Mouse (Mus musculus) hindbrain, embryonic 13.5 days (tissue): Measurements from ENCODE around the gene Snrnp70. TPM values are rescaled to one million over a fixed set of nuclear protein-coding genes. Genes with fewer than 3 reads are reported as not detected.
A peak's percentile ranks its signal among the peaks of the same experiment; 100 is the strongest.

ENCODE experiments used
- ATAC-seq: fragments of 200-750 bp; cut with Nextera tagmentation; 2 replicates; pipeline ENCODE4 v1.8.0; 2017; ENCODE audit warnings: moderate TSS enrichment; ENCODE audit not compliant: low FRiP score
- H3K27ac ChIP-seq: fragments of 300-500 bp; sonication (generic); 2 replicates; pipeline ENCODE4 v1.5.1; 2015; ENCODE audit warnings: inconsistent platforms, mild to moderate bottlenecking, moderate library complexity
- H3K27me3 ChIP-seq: fragments of 300-500 bp; sonication (generic); 2 replicates; pipeline ENCODE4 v1.6.1; 2015; ENCODE audit warnings: mild to moderate bottlenecking, inconsistent platforms
- H3K36me3 ChIP-seq: fragments of 300-500 bp; sonication (generic); 2 replicates; pipeline ENCODE4 v1.6.1; 2015; ENCODE audit warnings: mild to moderate bottlenecking, inconsistent platforms
- H3K4me1 ChIP-seq: fragments of 300-500 bp; sonication (generic); replicated peaks from 2 replicates; pipeline ENCODE4 v1.6.1; 2015; ENCODE audit warnings: inconsistent platforms
- H3K4me2 ChIP-seq: fragments of 300-500 bp; sonication (generic); 2 replicates; pipeline ENCODE4 v1.6.1; 2015; ENCODE audit warnings: inconsistent platforms, mild to moderate bottlenecking, moderate library complexity
- H3K4me3 ChIP-seq: fragments of 300-500 bp; sonication (generic); 2 replicates; pipeline ENCODE4 v1.5.1; 2015; ENCODE audit warnings: mild to moderate bottlenecking, inconsistent platforms
- H3K9ac ChIP-seq: fragments of 300-500 bp; sonication (generic); 2 replicates; pipeline ENCODE4 v1.6.1; 2015; ENCODE audit warnings: mild to moderate bottlenecking, inconsistent platforms
- H3K9me3 ChIP-seq: fragments of 300-500 bp; sonication (generic); 2 replicates; pipeline ENCODE4 v1.6.1; 2016; ENCODE audit warnings: inconsistent platforms
- WGBS: fragments of 180-500 bp; shearing (Covaris S2); methylation state at CpG from one replicate; pipeline ENCODE4 v1.1.7; 2015; 5-methylcytosine and 5-hydroxymethylcytosine counted together
- polyA plus RNA-seq: library from polyadenylated mRNA; unstranded; fragments of >200 nt; fragmentation: Nextera tagmentation; extraction: Ambion mirVana; gene quantifications from 2 replicates; pipeline ENCODE4 v1.2.1, GENCODE M21; 2015

Snrnp70 gene
- 205 and 215 TPM in 2 replicates for polyA plus RNA-seq

- H3K36me3 ChIP-seq = peaks cover 19% of the 10 kb centered on the region
- under 1% methylated on average over 60 of the region's 60 CpGs for WGBS
- ATAC-seq = peak; percentile 97
- peak within 1 kb of the TSS; percentile 99 for H3K4me2 ChIP-seq
- H3K27ac ChIP-seq = peak within 1 kb of the TSS; percentile 98
- no peaks in the 10 kb centered on the region for H3K27me3 ChIP-seq
- no peaks in the 10 kb centered on the region for H3K9me3 ChIP-seq
- peak within 1 kb of the TSS; percentile 72 for H3K4me3 ChIP-seq
- H3K9ac ChIP-seq = peak within 1 kb of the TSS; percentile 93
- H3K4me1 ChIP-seq = peaks cover 31% of the 10 kb centered on the region
These were observed at the start of gene Snrnp70 for GRCm38 (mm10) chr7:45395578-45396336. Snrnp70 (minus strand) TSS chr7:45395742.

DNA sequence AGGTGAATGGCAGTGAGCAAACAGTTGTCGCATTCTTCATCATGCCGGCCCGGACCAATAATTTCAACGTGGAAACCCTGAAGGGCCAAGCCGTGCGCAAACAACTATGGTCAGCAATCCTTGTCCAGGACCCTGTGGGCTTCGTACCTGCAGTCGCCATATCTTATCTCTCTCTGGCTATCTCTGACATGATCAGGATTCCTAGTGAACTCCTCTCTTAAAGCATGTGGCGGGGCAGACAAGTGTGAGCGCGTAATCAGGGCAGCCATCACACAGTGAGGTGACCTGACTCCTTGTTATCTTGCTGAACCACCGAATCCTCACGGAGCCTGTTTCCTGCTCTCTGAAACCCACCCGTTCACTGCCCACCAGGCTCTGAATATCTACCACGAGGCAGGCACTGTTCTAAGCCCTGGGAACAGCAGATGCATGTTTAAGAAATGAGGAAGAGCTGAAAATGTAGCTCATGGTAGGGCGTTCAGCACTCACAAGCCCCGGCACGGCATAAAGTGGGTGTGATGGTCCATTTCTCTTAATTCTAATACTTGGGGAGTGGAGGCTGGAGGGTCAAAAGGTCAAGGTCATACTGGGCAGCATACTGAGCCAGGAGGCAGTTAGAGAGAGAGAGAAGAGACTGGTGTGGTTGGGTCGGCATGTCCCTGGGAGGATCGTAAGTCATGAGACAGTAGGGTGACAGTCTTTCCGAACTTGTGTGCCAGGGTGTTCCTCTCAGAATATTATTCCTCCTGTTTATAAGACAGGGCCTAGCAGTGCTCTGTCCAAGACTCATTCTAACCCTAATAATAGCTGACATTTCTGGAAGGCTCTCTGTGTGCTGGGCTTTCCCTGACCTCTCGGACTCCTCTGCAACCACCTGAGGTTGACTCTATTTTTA lies 48.2 kb upstream of the Snrnp70 start:
- Histone ChIP-seq H3K27me3 (no peaks in the 10 kb centered on the region), H3K36me3 (peaks cover 73% of the 10 kb centered on the region), H3K9me3 (no peaks in the 10 kb centered on the region), H3K27ac (no peak overlapping the region), H3K9ac (no peak overlapping the region), H3K4me2 (no peak overlapping the region), H3K4me3 (no peak overlapping the region), H3K4me1 (no peaks in the 10 kb centered on the region)
- 91% methylated on average over 22 of the region's 22 CpGs for WGBS
- ATAC-seq = no peak

DNA sequence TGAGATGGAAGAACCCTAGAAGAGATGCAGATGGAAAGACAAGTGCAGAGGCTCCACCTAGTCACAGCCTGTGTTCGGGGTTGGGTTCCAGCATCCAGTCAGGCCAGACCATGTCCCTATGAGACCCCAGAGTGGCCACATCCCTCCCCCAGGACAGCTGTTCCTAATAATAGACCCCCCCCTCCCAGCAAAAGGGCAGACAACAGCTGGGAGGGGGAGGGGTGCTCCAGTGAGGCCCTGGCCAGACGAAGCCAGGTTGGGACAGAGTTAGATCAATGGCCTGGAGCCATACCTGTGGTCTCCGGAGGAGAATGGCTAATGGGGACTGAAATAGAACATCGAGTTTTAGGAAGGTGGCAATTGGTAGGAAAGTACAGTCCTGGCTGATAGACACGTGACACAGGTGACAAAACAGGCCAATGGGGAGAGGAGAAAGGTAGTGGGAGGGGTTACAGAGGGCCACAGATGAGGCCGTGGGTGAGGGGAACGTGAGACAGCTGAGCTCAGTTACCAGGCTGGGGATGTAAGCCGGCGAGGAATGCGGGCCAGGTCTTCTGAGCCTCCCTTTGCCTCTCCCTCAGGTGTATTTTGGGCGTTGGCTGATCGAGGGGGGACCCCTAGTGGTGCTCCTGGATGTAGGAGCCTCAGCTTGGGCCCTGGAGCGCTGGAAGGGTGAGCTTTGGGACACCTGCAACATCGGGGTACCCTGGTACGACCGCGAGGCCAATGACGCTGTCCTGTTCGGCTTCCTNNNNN lies 42.2 kb upstream of the Snrnp70 start, which contains the start of gene Ruvbl2:
TSS of gene Ruvbl2 (minus strand) at position 576 of the 756 bp plus-strand sequence.
- H3K4me3 ChIP-seq = peak within 1 kb of the TSS; percentile 7; the same call in 1 of the 2 replicates
- peaks cover 44% of the 10 kb centered on the region for H3K4me1 ChIP-seq
- 25% methylated on average over 19 of the region's 19 CpGs for WGBS
- ATAC-seq = no peak
- no peak within 1 kb of the TSS for H3K27ac ChIP-seq
- no peaks in the 10 kb centered on the region for H3K9me3 ChIP-seq
- peak within 1 kb of the TSS; percentile 13; the same call in 1 of the 2 replicates for H3K4me2 ChIP-seq
- H3K36me3 ChIP-seq = peaks cover 30% of the 10 kb centered on the region
- peak within 1 kb of the TSS; percentile 35; the same call in 1 of the 2 replicates for H3K9ac ChIP-seq
- H3K27me3 ChIP-seq = no peaks in the 10 kb centered on the region

DNA sequence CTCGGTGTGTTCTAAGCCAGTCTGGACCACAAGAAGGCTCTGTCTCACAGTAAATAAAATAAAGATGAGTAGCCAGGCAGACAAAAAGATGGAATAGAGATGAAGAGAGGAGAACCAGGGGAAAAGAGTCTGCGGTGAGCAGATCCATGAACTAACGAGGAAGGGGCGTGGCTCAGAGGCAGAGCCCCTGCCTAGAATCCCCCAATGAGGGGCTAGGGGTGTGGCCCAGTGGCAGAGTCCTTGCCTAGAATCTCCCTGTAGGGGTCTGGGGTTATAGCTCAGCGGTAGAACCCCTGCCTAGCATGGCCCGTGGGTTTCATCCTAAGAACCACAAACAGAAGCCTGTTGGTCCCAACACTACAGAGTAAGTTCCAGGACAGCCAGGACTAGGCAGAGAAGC lies 41.5 kb upstream of the Snrnp70 start:
- 34% methylated on average over 6 of the region's 6 CpGs for WGBS
- no peaks in the 10 kb centered on the region for H3K27me3 ChIP-seq
- H3K27ac ChIP-seq = no peak overlapping the region
- H3K9me3 ChIP-seq = no peaks in the 10 kb centered on the region
- no peak overlapping the region for H3K4me2 ChIP-seq
- peaks cover 24% of the 10 kb centered on the region for H3K36me3 ChIP-seq
- peaks cover 50% of the 10 kb centered on the region for H3K4me1 ChIP-seq
- no peak overlapping the region for H3K4me3 ChIP-seq
- H3K9ac ChIP-seq = no peak overlapping the region
- ATAC-seq = no peak

- WGBS = 92% methylated on average over 5 of the region's 5 CpGs
- no peak for ATAC-seq
- no peak overlapping the region for H3K27ac ChIP-seq
- H3K27me3 ChIP-seq = no peaks in the 10 kb centered on the region
- 0 out of 2 replicates have a peak overlapping the region, but pooled peaks have one; percentile 79 for H3K9ac ChIP-seq
- no peaks in the 10 kb centered on the region for H3K9me3 ChIP-seq
- H3K36me3 ChIP-seq = peaks cover 26% of the 10 kb centered on the region
- no peak overlapping the region for H3K4me3 ChIP-seq
- H3K4me1 ChIP-seq = peaks cover 54% of the 10 kb centered on the region
- peak overlapping the region; percentile 69; the same call in 1 of the 2 replicates for H3K4me2 ChIP-seq
These were observed 40.9 kb upstream of the Snrnp70 start for GRCm38 (mm10) chr7:45436444-45436843.

DNA sequence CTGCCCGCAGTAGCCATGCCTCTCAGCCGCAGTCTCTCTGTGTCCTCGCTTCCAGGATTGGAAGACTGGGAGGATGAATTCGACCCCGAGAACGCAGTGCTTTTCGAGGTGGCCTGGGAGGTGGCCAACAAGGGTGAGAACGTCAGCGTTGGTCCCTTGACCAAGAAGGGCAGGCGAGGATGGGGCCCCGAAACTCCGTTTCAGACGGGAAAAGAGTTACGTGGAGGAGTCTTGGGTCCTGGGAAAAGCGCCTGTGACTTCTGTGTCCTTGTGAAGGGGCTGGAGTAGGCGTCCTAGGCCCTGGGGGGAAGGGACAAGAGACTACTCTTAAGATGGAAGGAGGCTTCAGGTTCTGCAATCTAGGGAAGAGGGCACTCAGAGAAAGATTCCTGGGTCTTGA lies 39.5 kb upstream of the Snrnp70 start:
- peak; percentile 26 for ATAC-seq
- Histone ChIP-seq H3K9ac (peak overlapping the region; percentile 79), H3K36me3 (peaks cover 29% of the 10 kb centered on the region), H3K4me1 (peaks cover 56% of the 10 kb centered on the region), H3K4me3 (peak overlapping the region; percentile 75), H3K27me3 (no peaks in the 10 kb centered on the region), H3K4me2 (peak overlapping the region; percentile 69), H3K9me3 (no peaks in the 10 kb centered on the region), H3K27ac (peak overlapping the region; percentile 56)
- WGBS = 3% methylated on average over 16 of the region's 16 CpGs

DNA sequence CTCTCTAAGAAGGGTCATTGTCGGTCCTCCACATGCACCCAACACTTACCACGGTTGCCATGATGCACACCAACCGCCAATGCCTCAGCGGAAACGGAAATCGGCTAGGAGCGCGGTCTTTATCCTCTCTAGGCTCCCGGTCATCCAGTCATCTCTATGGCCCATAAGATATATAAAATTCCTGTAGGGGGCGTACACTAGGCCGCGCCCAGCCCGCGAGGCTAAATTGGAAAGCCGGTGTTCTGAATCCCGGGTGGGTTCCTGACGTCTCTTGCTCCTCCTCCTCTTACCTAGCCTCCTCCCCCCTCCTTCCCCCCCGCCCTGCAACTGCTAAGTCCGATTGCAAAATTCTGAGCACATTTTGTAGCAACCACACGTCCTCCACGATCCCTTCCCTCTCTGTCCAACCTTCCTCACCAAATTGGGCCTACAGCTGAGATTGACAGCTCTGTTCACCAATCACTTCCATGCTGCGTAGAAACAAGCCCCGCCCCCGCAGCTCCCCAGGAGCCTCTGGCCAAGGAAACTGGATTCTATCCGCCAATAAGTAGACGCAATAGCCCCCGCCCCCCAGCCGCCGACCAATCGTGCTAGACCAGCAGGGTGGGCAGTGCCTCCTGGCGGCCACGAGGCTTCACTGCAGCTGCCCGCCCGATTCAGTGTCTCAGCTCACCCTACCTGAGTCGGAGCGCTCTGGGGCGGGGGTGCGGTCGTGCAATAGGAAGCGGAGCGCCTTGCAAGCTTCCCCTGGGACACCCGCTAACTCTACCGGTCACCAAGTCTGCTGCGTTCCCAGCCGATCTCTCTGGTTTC lies 38.9 kb upstream of the Snrnp70 start, which contains the start of gene Gys1:
TSS of gene Gys1 (plus strand) at position 642 of the 813 bp plus-strand sequence.
- Histone ChIP-seq H3K27ac (peak within 1 kb of the TSS; percentile 90), H3K36me3 (peaks cover 29% of the 10 kb centered on the region), H3K9me3 (no peaks in the 10 kb centered on the region), H3K4me2 (peak within 1 kb of the TSS; percentile 97), H3K9ac (peak within 1 kb of the TSS; percentile 89), H3K4me1 (peaks cover 56% of the 10 kb centered on the region), H3K27me3 (no peaks in the 10 kb centered on the region), H3K4me3 (peak within 1 kb of the TSS; percentile 75)
- under 1% methylated on average over 45 of the region's 45 CpGs for WGBS
- peak; percentile 97 for ATAC-seq

- no peak for ATAC-seq
- Histone ChIP-seq H3K36me3 (peaks cover 32% of the 10 kb centered on the region), H3K9ac (peak overlapping the region; percentile 89), H3K27me3 (no peaks in the 10 kb centered on the region), H3K4me3 (peak overlapping the region; percentile 75), H3K9me3 (no peaks in the 10 kb centered on the region), H3K27ac (peak overlapping the region; percentile 90), H3K4me1 (peaks cover 56% of the 10 kb centered on the region), H3K4me2 (peak overlapping the region; percentile 97)
- WGBS = under 1% methylated on average over 7 of the region's 7 CpGs
These were observed 38.3 kb upstream of the Snrnp70 start for GRCm38 (mm10) chr7:45433835-45434202.

GRCm38 (mm10) chr7:45426556-45426955 lies 31.0 kb upstream of the Snrnp70 start:
- H3K4me2 ChIP-seq = no peak overlapping the region
- no peak overlapping the region for H3K27ac ChIP-seq
- 93% methylated on average over 8 of the region's 8 CpGs for WGBS
- peaks cover 8% of the 10 kb centered on the region for H3K27me3 ChIP-seq
- H3K4me1 ChIP-seq = 0 out of 2 replicates have a peak, but pooled peaks cover 3% of the 10 kb centered on the region
- peaks cover 98% of the 10 kb centered on the region for H3K36me3 ChIP-seq
- H3K9ac ChIP-seq = no peak overlapping the region
- no peak overlapping the region for H3K4me3 ChIP-seq
- H3K9me3 ChIP-seq = no peaks in the 10 kb centered on the region
- no peak for ATAC-seq

DNA sequence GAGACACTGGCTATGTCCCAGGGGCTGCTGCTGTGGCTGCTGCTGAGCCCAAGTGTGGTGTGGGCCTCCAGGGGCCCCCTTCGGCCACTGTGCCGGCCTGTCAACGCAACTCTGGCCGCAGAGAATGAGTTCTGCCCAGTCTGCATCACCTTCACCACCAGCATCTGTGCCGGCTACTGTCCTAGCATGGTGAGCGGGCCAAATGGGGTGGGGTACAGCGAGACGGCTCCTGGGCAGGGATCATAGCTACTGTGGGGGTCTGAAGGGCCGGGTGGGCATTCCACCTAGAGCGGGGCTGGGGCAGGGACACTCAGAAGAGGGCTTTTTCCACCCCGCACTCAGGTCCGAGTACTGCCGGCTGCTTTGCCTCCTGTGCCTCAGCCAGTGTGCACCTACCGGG lies 25.7 kb upstream of the Snrnp70 start:
- 93% methylated on average over 14 of the region's 14 CpGs for WGBS
- Histone ChIP-seq H3K4me2 (no peak overlapping the region), H3K27me3 (peaks cover 62% of the 10 kb centered on the region), H3K9me3 (no peaks in the 10 kb centered on the region), H3K27ac (no peak overlapping the region), H3K4me3 (no peak overlapping the region), H3K4me1 (peaks cover 3% of the 10 kb centered on the region; the same call in 1 of the 2 replicates), H3K9ac (no peak overlapping the region), H3K36me3 (peaks cover 59% of the 10 kb centered on the region)
- ATAC-seq = no peak

DNA sequence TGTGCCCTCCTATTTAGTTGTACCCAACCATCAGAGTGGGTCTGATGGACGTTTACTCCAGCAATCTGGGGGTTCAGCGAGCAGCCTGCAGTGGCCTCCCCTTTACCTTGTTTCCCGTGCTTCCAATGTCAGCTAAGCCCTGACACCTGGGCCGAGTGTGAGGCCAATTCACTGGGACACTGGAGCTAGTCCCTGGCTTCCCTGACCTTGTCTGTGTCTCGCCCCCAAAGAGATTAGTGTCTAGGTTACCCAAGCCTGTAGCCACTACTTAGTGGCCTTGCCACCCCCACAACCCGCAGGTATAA lies 25.0 kb upstream of the Snrnp70 start, which contains the start of gene Lhb:
TSS of gene Lhb (plus strand) at position 206 of the 305 bp plus-strand sequence.
- H3K4me2 ChIP-seq = no peak within 1 kb of the TSS
- 59% methylated on average over 6 of the region's 6 CpGs for WGBS
- H3K36me3 ChIP-seq = peaks cover 54% of the 10 kb centered on the region
- no peaks in the 10 kb centered on the region for H3K9me3 ChIP-seq
- no peak within 1 kb of the TSS for H3K27ac ChIP-seq
- peaks cover 68% of the 10 kb centered on the region for H3K27me3 ChIP-seq
- no peak for ATAC-seq
- H3K9ac ChIP-seq = no peak within 1 kb of the TSS
- peaks cover 5% of the 10 kb centered on the region for H3K4me1 ChIP-seq
- H3K4me3 ChIP-seq = no peak within 1 kb of the TSS
